Mouse (Mus musculus): Measurements from ENCODE around the gene Fnbp1l. TPM values are rescaled to one million over a fixed set of nuclear protein-coding genes. Genes with fewer than 3 reads are reported as not detected.

Fnbp1l gene
- polyA plus RNA-seq, 1 experiment = 119 TPM

GRCm38 (mm10) chr3:122639197-122639475 is 19.6 kb upstream of the Fnbp1l start:
- Histone ChIP-seq H3K27ac (ENCODE audit: insufficient read depth, low read length) (no peak overlapping the region), H3K36me3 (ENCODE audit: control insufficient read depth, insufficient read depth, low read length, poor library complexity, severe bottlenecking) (no peaks in the 10 kb centered on the region), H3K4me1 (ENCODE audit: control insufficient read depth, insufficient read depth, low read length) (no peaks in the 10 kb centered on the region), H3K27me3 (ENCODE audit: control insufficient read depth, insufficient read depth, low read length, poor library complexity, severe bottlenecking) (no peaks in the 10 kb centered on the region), H3K9ac (ENCODE audit: low read depth, poor library complexity, severe bottlenecking) (no peak overlapping the region), H3K4me3 (ENCODE audit: low read depth, low read length) (no peak overlapping the region), H3K9me3 (replicated peaks; ENCODE audit: control insufficient read depth, insufficient read depth, low read length, poor library complexity, severe bottlenecking) (no peaks in the 10 kb centered on the region)
- TF ChIP-seq POLR2A (IDR thresholded peaks at IDR 0.05; ENCODE audit: insufficient read depth, low read length) = no peak
- no peak for TF ChIP-seq EP300 (IDR thresholded peaks at IDR 0.05; ENCODE audit: insufficient read depth, low read depth, low read length)
- TF ChIP-seq CTCF (IDR thresholded peaks at IDR 0.05; ENCODE audit: low read depth, low read length) = no peak

- Histone ChIP-seq H3K4me1 (ENCODE audit: control insufficient read depth, insufficient read depth, low read length) (no peaks in the 10 kb centered on the region), H3K4me3 (ENCODE audit: low read depth, low read length) (peak overlapping the region; percentile 13), H3K27ac (ENCODE audit: insufficient read depth, low read length) (no peak overlapping the region), H3K9ac (ENCODE audit: low read depth, poor library complexity, severe bottlenecking) (no peak overlapping the region), H3K27me3 (ENCODE audit: control insufficient read depth, insufficient read depth, low read length, poor library complexity, severe bottlenecking) (no peaks in the 10 kb centered on the region), H3K9me3 (replicated peaks; ENCODE audit: control insufficient read depth, insufficient read depth, low read length, poor library complexity, severe bottlenecking) (no peaks in the 10 kb centered on the region), H3K36me3 (ENCODE audit: control insufficient read depth, insufficient read depth, low read length, poor library complexity, severe bottlenecking) (no peaks in the 10 kb centered on the region)
- TF ChIP-seq POLR2A (IDR thresholded peaks at IDR 0.05; ENCODE audit: insufficient read depth, low read length) = no peak
- TF ChIP-seq CTCF (IDR thresholded peaks at IDR 0.05; ENCODE audit: low read depth, low read length) = peak; percentile 100
- TF ChIP-seq EP300 (IDR thresholded peaks at IDR 0.05; ENCODE audit: insufficient read depth, low read depth, low read length) = peak; percentile 53; the same call in 1 of the 2 replicates
Observed at GRCm38 (mm10) chr3:122638329-122639196, 19.0 kb upstream of the Fnbp1l start.

GRCm38 (mm10) chr3:122637280-122637679 is 17.8 kb upstream of the Fnbp1l start:
- Histone ChIP-seq H3K9ac (ENCODE audit: low read depth, poor library complexity, severe bottlenecking) (no peak overlapping the region), H3K4me3 (ENCODE audit: low read depth, low read length) (no peak overlapping the region), H3K9me3 (replicated peaks; ENCODE audit: control insufficient read depth, insufficient read depth, low read length, poor library complexity, severe bottlenecking) (no peaks in the 10 kb centered on the region), H3K36me3 (ENCODE audit: control insufficient read depth, insufficient read depth, low read length, poor library complexity, severe bottlenecking) (no peaks in the 10 kb centered on the region), H3K4me1 (ENCODE audit: control insufficient read depth, insufficient read depth, low read length) (no peaks in the 10 kb centered on the region), H3K27me3 (ENCODE audit: control insufficient read depth, insufficient read depth, low read length, poor library complexity, severe bottlenecking) (no peaks in the 10 kb centered on the region), H3K27ac (ENCODE audit: insufficient read depth, low read length) (no peak overlapping the region)
- TF ChIP-seq EP300 (IDR thresholded peaks at IDR 0.05; ENCODE audit: insufficient read depth, low read depth, low read length) (no peak), CTCF (IDR thresholded peaks at IDR 0.05; ENCODE audit: low read depth, low read length) (no peak), POLR2A (IDR thresholded peaks at IDR 0.05; ENCODE audit: insufficient read depth, low read length) (no peak)

GRCm38 (mm10) chr3:122635246-122635645 is 15.7 kb upstream of the Fnbp1l start:
- no peaks in the 10 kb centered on the region for H3K36me3 ChIP-seq (ENCODE audit: control insufficient read depth, insufficient read depth, low read length, poor library complexity, severe bottlenecking)
- no peaks in the 10 kb centered on the region for H3K9me3 ChIP-seq (replicated peaks; ENCODE audit: control insufficient read depth, insufficient read depth, low read length, poor library complexity, severe bottlenecking)
- TF ChIP-seq EP300 (IDR thresholded peaks at IDR 0.05; ENCODE audit: insufficient read depth, low read depth, low read length) = no peak
- TF ChIP-seq POLR2A (IDR thresholded peaks at IDR 0.05; ENCODE audit: insufficient read depth, low read length) = no peak
- no peak for TF ChIP-seq CTCF (IDR thresholded peaks at IDR 0.05; ENCODE audit: low read depth, low read length)
- H3K9ac ChIP-seq (ENCODE audit: low read depth, poor library complexity, severe bottlenecking) = 0 out of 2 replicates have a peak overlapping the region, but pooled peaks have one; percentile 1
- H3K27ac ChIP-seq (ENCODE audit: insufficient read depth, low read length) = no peak overlapping the region
- no peak overlapping the region for H3K4me3 ChIP-seq (ENCODE audit: low read depth, low read length)
- H3K27me3 ChIP-seq (ENCODE audit: control insufficient read depth, insufficient read depth, low read length, poor library complexity, severe bottlenecking) = no peaks in the 10 kb centered on the region
- peaks cover 2% of the 10 kb centered on the region for H3K4me1 ChIP-seq (ENCODE audit: control insufficient read depth, insufficient read depth, low read length)

- Histone ChIP-seq H3K4me1 (ENCODE audit: control insufficient read depth, insufficient read depth, low read length) (peaks cover 2% of the 10 kb centered on the region), H3K9me3 (replicated peaks; ENCODE audit: control insufficient read depth, insufficient read depth, low read length, poor library complexity, severe bottlenecking) (no peaks in the 10 kb centered on the region), H3K9ac (ENCODE audit: low read depth, poor library complexity, severe bottlenecking) (peak overlapping the region; percentile 77), H3K27ac (ENCODE audit: insufficient read depth, low read length) (peak overlapping the region; percentile 69), H3K27me3 (ENCODE audit: control insufficient read depth, insufficient read depth, low read length, poor library complexity, severe bottlenecking) (no peaks in the 10 kb centered on the region), H3K4me3 (ENCODE audit: low read depth, low read length) (peak overlapping the region; percentile 54), H3K36me3 (ENCODE audit: control insufficient read depth, insufficient read depth, low read length, poor library complexity, severe bottlenecking) (no peaks in the 10 kb centered on the region)
- TF ChIP-seq CTCF (IDR thresholded peaks at IDR 0.05; ENCODE audit: low read depth, low read length) (no peak), EP300 (IDR thresholded peaks at IDR 0.05; ENCODE audit: insufficient read depth, low read depth, low read length) (peak; percentile 38; the same call in 1 of the 2 replicates)
Observed at GRCm38 (mm10) chr3:122629580-122629979, 10.1 kb upstream of the Fnbp1l start.

GRCm38 (mm10) chr3:122628956-122629355 is 9.4 kb upstream of the Fnbp1l start:
- Histone ChIP-seq H3K9ac (ENCODE audit: low read depth, poor library complexity, severe bottlenecking) (peak overlapping the region; percentile 77), H3K4me3 (ENCODE audit: low read depth, low read length) (no peak overlapping the region), H3K4me1 (ENCODE audit: control insufficient read depth, insufficient read depth, low read length) (peaks cover 2% of the 10 kb centered on the region), H3K9me3 (replicated peaks; ENCODE audit: control insufficient read depth, insufficient read depth, low read length, poor library complexity, severe bottlenecking) (no peaks in the 10 kb centered on the region), H3K36me3 (ENCODE audit: control insufficient read depth, insufficient read depth, low read length, poor library complexity, severe bottlenecking) (no peaks in the 10 kb centered on the region), H3K27ac (ENCODE audit: insufficient read depth, low read length) (0 out of 2 replicates have a peak overlapping the region, but pooled peaks have one; percentile 69), H3K27me3 (ENCODE audit: control insufficient read depth, insufficient read depth, low read length, poor library complexity, severe bottlenecking) (no peaks in the 10 kb centered on the region)
- no peak for TF ChIP-seq CTCF (IDR thresholded peaks at IDR 0.05; ENCODE audit: low read depth, low read length)
- TF ChIP-seq EP300 (IDR thresholded peaks at IDR 0.05; ENCODE audit: insufficient read depth, low read depth, low read length) = no peak
- TF ChIP-seq POLR2A (IDR thresholded peaks at IDR 0.05; ENCODE audit: insufficient read depth, low read length) = no peak

Measured in ES-Bruce4 (cell line).